Mouse (Mus musculus): ENCODE results near the gene Asmt.
A peak's percentile ranks its signal among the peaks of the same experiment; 100 is the strongest.

DNA sequence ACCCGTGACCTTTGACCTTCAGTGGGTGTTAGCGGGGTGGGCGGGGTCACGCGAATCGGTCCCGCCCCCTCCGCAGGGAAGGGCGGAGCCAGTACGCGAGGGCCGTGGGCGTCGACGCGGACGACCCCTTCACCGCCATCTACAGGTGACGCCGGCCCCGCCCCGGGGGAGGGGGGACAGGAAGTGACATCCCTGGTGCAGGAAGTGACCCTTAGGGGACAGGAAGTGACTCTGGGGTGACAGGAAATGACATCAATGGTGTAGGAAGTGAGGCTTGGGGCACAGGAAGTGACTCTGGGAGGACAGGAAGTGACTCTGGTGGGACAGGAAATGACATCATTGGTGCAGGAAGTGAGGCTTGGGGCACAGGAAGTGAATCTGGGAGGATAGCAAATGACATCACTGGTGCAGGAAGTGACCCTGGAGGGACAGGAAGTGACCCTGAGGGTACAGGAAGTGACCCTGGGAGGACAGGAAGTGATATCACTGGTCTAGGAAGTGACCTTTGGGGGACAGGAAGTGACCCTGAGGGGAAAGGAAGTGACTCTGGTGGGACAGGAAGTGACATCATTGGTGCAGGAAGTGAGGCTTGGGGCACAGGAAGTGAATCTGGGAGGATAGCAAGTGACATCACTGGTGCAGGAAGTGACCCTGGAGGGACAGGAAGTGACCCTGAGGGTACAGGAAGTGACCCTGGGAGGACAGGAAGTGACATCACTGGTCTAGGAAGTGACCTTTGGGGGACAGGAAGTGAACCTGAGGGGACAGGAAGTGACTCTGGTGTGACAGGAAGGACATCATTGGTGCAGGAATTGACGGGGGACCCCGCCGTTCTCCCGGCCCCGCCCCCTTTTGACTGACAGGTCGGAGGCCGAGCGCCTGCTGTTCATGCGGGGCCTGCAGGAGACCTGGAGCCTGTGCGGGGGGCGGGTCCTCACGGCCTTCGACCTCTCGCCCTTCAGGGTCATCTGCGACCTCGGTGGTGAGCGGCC is 2.7 kb downstream of the Asmt start:
- TF ChIP-seq GATA1 (IDR thresholded peaks at IDR 0.05; ENCODE audit: borderline replicate concordance, low read length), result no peak
- TF ChIP-seq FLI1 (IDR thresholded peaks at IDR 0.05; ENCODE audit: low read length), result peak; percentile 97

Data from megakaryocyte, embryonic 14.5 days (primary cell).